Mouse (Mus musculus) cerebellum, adult 8-10 months (tissue): ENCODE measurements around the gene Cisd2.
A peak's percentile ranks its signal among the peaks of the same experiment; 100 is the strongest.

ENCODE experiments used
- DNase-seq: peaks from one replicate; pipeline ENCODE4 v3.0.0; 2022

Gene Cisd2

GRCm38 (mm10) chr3:135409219-135409618 is 14.5 kb downstream of the Cisd2 start:
- DNase-seq = no peak

GRCm38 (mm10) chr3:135407351-135407750 is 16.4 kb downstream of the Cisd2 start:
- no peak for DNase-seq

GRCm38 (mm10) chr3:135404599-135404998 is 19.1 kb downstream of the Cisd2 start:
- DNase-seq = no peak

GRCm38 (mm10) chr3:135403856-135404255 is 19.9 kb downstream of the Cisd2 start:
- no peak for DNase-seq

GRCm38 (mm10) chr3:135403211-135403610 is 20.5 kb downstream of the Cisd2 start:
- DNase-seq = no peak

- DNase-seq = peak; percentile 84
These were observed 21.5 kb downstream of the Cisd2 start for GRCm38 (mm10) chr3:135402201-135402658.

- no peak for DNase-seq
These were observed 26.6 kb downstream of the Cisd2 start for GRCm38 (mm10) chr3:135397112-135397511.

GRCm38 (mm10) chr3:135396081-135396480 is 27.6 kb downstream of the Cisd2 start:
- DNase-seq = no peak

- DNase-seq = no peak
These were observed 28.6 kb downstream of the Cisd2 start for GRCm38 (mm10) chr3:135395085-135395484.

- DNase-seq = no peak
These were observed 30.5 kb downstream of the Cisd2 start for GRCm38 (mm10) chr3:135393186-135393585.

- no peak for DNase-seq
These were observed 43.9 kb downstream of the Cisd2 start for GRCm38 (mm10) chr3:135379868-135380267.

GRCm38 (mm10) chr3:135377445-135377844 is 46.3 kb downstream of the Cisd2 start:
- DNase-seq = no peak

GRCm38 (mm10) chr3:135375836-135376235 is 47.9 kb downstream of the Cisd2 start:
- no peak for DNase-seq

- no peak for DNase-seq
These were observed 66.3 kb downstream of the Cisd2 start for GRCm38 (mm10) chr3:135357394-135357793.
